In genomic region chr1:131600314-131600713, GRCm38 (mm10) we compare ENCODE assay signal across 17 mouse cellular contexts. TPM values are rescaled to one million over a fixed set of nuclear protein-coding genes. Genes with fewer than 3 reads are reported as not detected.
DNase-seq lines count a peak whose midpoint lies in the region; ATAC-seq and TF ChIP-seq lines count a peak whose summit lies in the region.
"Had no signal": no experiment of that assay in that cellular context is flagged by ENCODE, and none has a peak within 500 bp of the region (broad histone marks: within the 10 kb centered on the region; RNA-seq: fewer than 3 reads in every experiment).

No protein-coding gene starts in this region.

- 27% methylated on average over 11 of the region's 11 CpGs for WGBS in liver, embryonic 14.5 days (ENCODE audit: insufficient replicate concordance)

- peaks cover 2% of the 10 kb centered on the region for H3K27me3 ChIP-seq in liver, embryonic 14.5 days (ENCODE audit: control insufficient read depth, insufficient read depth, low read length)
- H3K27me3 ChIP-seq: hindbrain, embryonic 13.5 days had no signal

- no peak overlapping the region for H3K27ac ChIP-seq in gastrocnemius, adult 2 months
- no peak overlapping the region for H3K27ac ChIP-seq in liver, embryonic 14.5 days
- H3K27ac ChIP-seq: hindbrain, embryonic 13.5 days; liver, embryonic 15.5 days had no signal

- no peak overlapping the region for H3K4me3 ChIP-seq in gastrocnemius, adult 2 months
- no peak overlapping the region for H3K4me3 ChIP-seq in liver, embryonic 14.5 days (ENCODE audit: insufficient read depth in 1 of 2, low read depth in 2 of 2, low read length in 2 of 2)
- H3K4me3 ChIP-seq: erythroblast, embryonic 14.5 days; hindbrain, embryonic 13.5 days; liver, embryonic 15.5 days had no signal

- no peak for TF ChIP-seq EP300 in liver, embryonic 14.5 days (IDR thresholded peaks at IDR 0.05; ENCODE audit: low read depth)

- H3K4me2 ChIP-seq in liver, embryonic 14.5 days (ENCODE audit: low read depth) = no peak overlapping the region
- H3K4me2 ChIP-seq: hindbrain, embryonic 13.5 days; liver, embryonic 15.5 days had no signal

- no peaks in the 10 kb centered on the region; a peak in 1 of 4 replicates for H3K4me1 ChIP-seq in liver, embryonic 14.5 days (replicated peaks; ENCODE audit: control insufficient read depth in 2 of 2, insufficient read depth in 2 of 2, low read length in 1 of 2)
- H3K4me1 ChIP-seq: hindbrain, embryonic 13.5 days; liver, embryonic 15.5 days had no signal

- peak; percentile 24; the same call in 1 of the 2 replicates for TF ChIP-seq CTCF in gastrocnemius, adult 2 months (IDR thresholded peaks at IDR 0.05)
- peak; percentile 62 for TF ChIP-seq CTCF in liver, embryonic 14.5 days (IDR thresholded peaks at IDR 0.05; ENCODE audit: low read depth)

- no peak for DNase-seq in gastrocnemius, adult 2 months
- no peak for DNase-seq in gastrocnemius, postnatal 10 days
- DNase-seq in liver, embryonic 14.5 days (ENCODE audit: low read depth in 3 of 3, low spot score in 3 of 3) = no peak
- DNase-seq in liver (no peak), R1 (ENCODE audit: low read depth, low spot score) (peak; percentile 21)
- DNase-seq in layer of hippocampus, postnatal 10 days (ENCODE audit: low spot score in 2 of 2) = no peak
- DNase-seq: cerebellum, adult 9-11 months; gastrocnemius, postnatal 14 days had no signal

- intact Hi-C loops in gastrocnemius, adult 2 months (cut with DNase I) = no loop called here

- no peaks in the 10 kb centered on the region for H3K9me3 ChIP-seq in liver, embryonic 14.5 days (ENCODE audit: control insufficient read depth, low read length)
- H3K9me3 ChIP-seq: hindbrain, embryonic 13.5 days; liver, embryonic 15.5 days had no signal

- ATAC-seq in liver, embryonic 14.5 days (ENCODE audit: insufficient read depth) = no peak
- 0 out of 2 replicates have a peak, but pooled peaks have one; percentile 11 for ATAC-seq in neutrophil, adult 5-6 weeks (ENCODE audit: extremely low read depth, insufficient number of reproducible peaks, low FRiP score, poor library complexity, severe bottlenecking)
- ATAC-seq in megakaryocyte, adult 5-6 weeks (ENCODE audit: poor library complexity, severe bottlenecking) = no peak

- H3K36me3 ChIP-seq in liver, embryonic 14.5 days (replicated peaks; ENCODE audit: control insufficient read depth, insufficient read depth, low read depth) = no peaks in the 10 kb centered on the region
- H3K36me3 ChIP-seq: hindbrain, embryonic 13.5 days; liver, embryonic 15.5 days had no signal

- no peak overlapping the region for H3K9ac ChIP-seq in liver, embryonic 14.5 days (replicated peaks)
- H3K9ac ChIP-seq: hindbrain, embryonic 13.5 days; liver, embryonic 15.5 days had no signal

RNA-seq across cellular contexts. Expression of gene Avpr1b, which starts 1.3 kb away (rescaled TPM):
- not detected for total RNA-seq in gastrocnemius, adult 2 months (2021)
- total RNA-seq in gastrocnemius, postnatal 10 days (2021) = not detected
- polyA plus RNA-seq in liver, embryonic 14.5 days (2012; rRNA removed) = not detected in 2 replicates
- polyA plus RNA-seq in liver, embryonic 14.5 days (2014; fragmentation: Nextera tagmentation; extraction: Ambion mirVana) = not detected in 2 replicates
- total RNA-seq in neutrophil, adult 5-6 weeks (2017) = not detected in 2 replicates
- total RNA-seq in megakaryocyte, adult 5-6 weeks (2015) = not detected in 2 replicates
- not detected in 2 replicates for total RNA-seq in megakaryocyte, adult 5-6 weeks (2017)
- under 1 TPM; 0.23 to 0.36 TPM for total RNA-seq in layer of hippocampus, postnatal 10 days (2021)
- total RNA-seq: adrenal gland, adult 18-20 months; gastrocnemius, postnatal 14 days; midbrain, postnatal 0 days had no signal
- polyA plus RNA-seq: erythroblast, embryonic 14.5 days; hindbrain, embryonic 13.5 days; liver, embryonic 15.5 days; midbrain, postnatal 0 days; stomach, embryonic 14.5 days had no signal

RNA-seq across cellular contexts. Expression of gene Ctse, which starts 37.8 kb away (rescaled TPM):
- total RNA-seq in gastrocnemius, adult 2 months (2021) = under 1 TPM in 1 of 2 experiments, not detected in 1; 0.11 TPM
- total RNA-seq in gastrocnemius, postnatal 10 days (2021) = 1 to 10 TPM in 1 of 2 experiments, under 1 TPM in 1; 0.56 to 4.4 TPM
- polyA plus RNA-seq in liver, embryonic 14.5 days (2012; rRNA removed) = 8.9 and 11.0 TPM in 2 replicates
- 19.5 and 20.4 TPM in 2 replicates for polyA plus RNA-seq in liver, embryonic 14.5 days (2014; fragmentation: Nextera tagmentation; extraction: Ambion mirVana)
- 26.8 and 35.0 TPM in 2 replicates for total RNA-seq in neutrophil, adult 5-6 weeks (2017)
- 32.7 and 55.0 TPM in 2 replicates for total RNA-seq in megakaryocyte, adult 5-6 weeks (2015)
- total RNA-seq in megakaryocyte, adult 5-6 weeks (2017) = 15.1 and 31.0 TPM in 2 replicates
- total RNA-seq in layer of hippocampus, postnatal 10 days (2021) = under 1 TPM in 1 of 2 experiments, not detected in 1; 0.39 TPM
- total RNA-seq: layer of hippocampus, postnatal 14 days had no signal
- polyA plus RNA-seq: hindbrain, embryonic 13.5 days had no signal
